Mouse (Mus musculus) embryo, embryonic 10 days (tissue): Measurements from ENCODE around the gene Spata22.
"Not testable (repeated sequence)": the region's sequence is repeated elsewhere in the genome, so short reads cannot be mapped to it uniquely, and the experiment has no call there.

Source experiments
- DNase-seq: peaks from one replicate; pipeline ENCODE4 v3.0.0-alpha.2; 2015; ENCODE audit warnings: low spot score

Gene Spata22

DNA sequence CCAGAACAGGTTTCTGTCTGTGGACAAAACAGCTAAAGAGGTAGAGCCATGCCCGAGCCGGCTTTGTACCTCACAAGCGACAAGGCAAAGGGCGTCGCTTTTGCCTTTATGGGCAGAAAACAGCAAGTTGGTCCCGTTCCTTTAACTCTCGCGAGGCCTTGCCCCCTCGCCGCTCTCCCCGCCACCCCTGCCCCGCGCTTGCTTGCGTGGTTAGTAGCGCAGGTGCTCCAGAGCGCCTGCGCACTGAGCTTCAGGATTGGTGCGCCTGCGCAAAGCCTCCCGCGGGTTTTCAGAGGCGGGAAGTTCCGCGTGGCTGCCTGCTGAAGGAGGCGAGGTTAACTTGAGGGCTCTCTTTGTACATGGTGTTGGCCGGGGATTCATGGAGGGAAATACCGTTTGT is at the start of gene Spata22, which contains the start of the genes Aspa and Gm49340:
Spata22 (plus strand) TSS at position 300 of the 400 bp plus-strand sequence.
Aspa (minus strand) TSS at position 155 of the 400 bp plus-strand sequence.
Gm49340 (plus strand) TSS at position 300 of the 400 bp plus-strand sequence.
- DNase-seq, result no peak

GRCm38 (mm10) chr11:73280710-73281109 is 48.8 kb upstream of the Spata22 start:
- DNase-seq, result peak; percentile 15

DNA sequence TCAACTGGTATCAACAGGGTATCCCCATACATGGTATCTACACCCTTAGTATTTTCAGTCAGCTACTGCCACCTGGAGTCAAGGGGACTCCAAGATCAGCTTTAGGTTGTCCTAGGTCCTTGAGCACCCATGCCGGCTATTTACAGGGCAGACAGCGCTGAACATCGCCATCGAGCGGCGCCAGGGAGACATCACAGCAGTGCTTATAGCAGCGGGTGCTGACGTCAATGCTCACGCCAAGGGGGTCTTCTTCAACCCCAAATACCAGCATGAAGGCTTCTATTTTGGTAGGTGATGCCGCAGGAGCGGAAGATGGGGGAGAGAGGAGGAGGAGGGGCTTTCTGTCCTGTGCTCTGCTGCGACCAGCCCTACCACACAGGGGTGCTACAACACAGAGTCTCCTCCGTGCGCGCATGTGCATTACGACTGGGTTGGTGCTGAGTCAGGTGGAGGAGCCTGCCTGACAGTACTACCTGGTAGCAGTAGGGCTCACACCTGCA is 48.0 kb upstream of the Spata22 start:
- DNase-seq, result peak; percentile 74

DNA sequence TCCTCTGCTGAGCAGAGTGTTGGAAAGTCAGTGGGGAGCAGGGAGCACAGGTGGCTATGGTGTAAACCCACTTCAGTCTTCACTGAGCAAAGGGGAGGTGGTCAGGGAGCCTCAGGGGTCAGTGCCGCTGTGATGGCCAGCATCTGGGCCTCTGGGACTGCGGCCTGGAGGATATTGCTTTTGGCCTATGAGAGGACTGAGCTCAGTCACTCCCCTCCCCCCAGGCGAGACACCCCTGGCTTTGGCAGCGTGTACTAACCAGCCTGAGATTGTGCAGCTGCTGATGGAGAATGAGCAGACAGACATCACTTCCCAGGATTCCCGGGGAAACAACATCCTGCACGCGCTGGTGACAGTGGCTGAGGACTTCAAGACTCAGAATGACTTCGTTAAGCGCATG is 46.2 kb upstream of the Spata22 start:
- DNase-seq, result no peak

- no peak for DNase-seq
These were observed 45.6 kb upstream of the Spata22 start for GRCm38 (mm10) chr11:73283926-73284325.

DNA sequence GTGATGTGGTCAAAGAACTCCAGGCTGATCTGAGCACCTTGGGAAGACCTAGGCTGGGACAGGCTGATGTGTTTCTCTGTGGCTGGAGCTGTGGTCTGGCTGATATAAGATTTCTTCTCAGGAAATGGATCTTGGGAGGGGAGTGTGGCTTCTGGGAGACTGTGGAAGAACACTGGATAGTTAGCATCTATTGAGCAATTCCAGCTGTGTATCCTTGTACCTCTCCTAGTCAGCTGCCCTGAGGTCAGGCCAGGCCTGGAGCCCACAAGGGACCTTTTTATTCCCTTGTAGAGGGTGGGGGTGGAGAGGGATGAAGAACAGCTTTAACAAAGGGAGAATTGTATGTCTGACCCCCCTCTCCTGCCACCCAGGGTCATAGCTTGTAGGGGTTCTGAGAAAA is 45.2 kb upstream of the Spata22 start:
- DNase-seq, result no peak

- DNase-seq, result no peak
These were observed 39.9 kb upstream of the Spata22 start for GRCm38 (mm10) chr11:73289621-73290020.

DNA sequence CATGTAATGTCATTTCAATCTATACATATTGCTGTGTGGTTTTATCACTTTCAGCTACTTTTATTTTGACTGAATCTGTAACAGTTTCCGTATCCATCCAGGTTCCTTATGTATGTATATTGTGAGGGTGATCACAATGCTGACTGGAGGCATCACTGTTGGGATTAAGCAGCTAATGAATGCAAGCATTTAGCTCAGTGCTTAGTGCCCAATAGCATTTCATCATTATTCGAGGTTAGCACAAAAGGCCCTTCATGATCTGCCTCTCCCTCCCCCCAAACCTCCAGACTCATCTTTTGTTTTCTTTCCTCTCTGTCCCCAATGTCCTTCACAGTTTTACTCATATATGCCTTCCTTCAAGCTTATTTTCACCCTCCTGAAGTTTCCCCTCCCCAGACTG is 26.4 kb upstream of the Spata22 start:
- no peak for DNase-seq

DNA sequence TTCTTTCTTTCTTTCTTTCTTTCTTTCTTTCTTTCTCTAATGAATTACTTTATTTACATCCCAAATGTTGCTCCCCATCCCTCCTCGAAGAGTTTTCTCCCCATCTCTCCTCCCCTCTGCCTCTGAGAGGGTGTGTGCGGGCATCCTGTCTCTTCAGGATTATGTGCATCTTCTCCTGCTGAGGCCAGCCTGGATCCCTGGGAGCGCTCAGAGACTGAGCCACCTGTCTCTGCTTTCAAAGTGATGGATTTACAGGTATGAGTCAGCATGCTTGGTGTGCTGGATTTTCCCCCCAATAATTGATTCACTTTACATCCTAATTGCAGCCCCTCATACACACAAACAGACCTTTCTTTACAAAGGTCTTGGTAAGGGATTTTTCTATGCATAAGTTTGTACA is 13.6 kb upstream of the Spata22 start:
- no peak for DNase-seq

DNA sequence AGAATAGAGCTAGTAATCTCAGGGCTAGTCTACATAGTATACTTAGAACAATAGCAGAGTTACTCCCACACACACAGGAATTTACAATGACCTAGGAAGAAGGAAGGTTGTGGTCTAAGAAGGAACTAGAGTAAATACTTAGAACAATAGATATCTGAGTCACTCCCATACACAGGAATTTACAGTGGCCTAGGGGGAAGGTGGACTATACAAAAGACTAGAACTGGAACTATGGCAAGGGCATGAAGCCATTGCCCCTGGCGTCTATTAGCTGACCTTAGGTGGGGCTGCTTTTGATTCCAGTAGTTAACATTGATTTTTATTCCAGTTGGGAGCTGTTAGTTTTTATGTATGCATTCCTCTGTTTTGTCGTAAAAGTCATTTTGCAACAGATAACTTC is 11.0 kb upstream of the Spata22 start:
- DNase-seq, result not testable (repeated sequence)

DNA sequence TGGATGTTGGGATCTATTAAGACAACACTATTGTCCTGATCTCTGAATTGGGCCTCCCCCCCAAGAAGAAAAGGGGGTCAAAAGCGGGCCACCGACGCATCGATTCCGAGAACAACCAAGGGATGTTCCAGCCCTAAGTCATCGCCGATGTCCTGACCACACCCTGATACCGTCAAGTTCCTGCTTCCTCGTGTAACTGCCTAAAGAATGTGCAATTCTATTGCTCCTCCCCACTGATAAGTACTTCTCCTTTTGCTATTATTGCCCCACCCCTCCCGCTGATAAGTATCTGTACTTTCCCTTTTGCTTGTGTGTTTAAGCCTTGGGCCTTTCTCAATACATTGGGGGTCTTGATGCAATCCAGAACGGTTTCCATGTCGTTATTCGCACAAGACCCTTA is 8.5 kb upstream of the Spata22 start:
- not testable (repeated sequence) for DNase-seq

GRCm38 (mm10) chr11:73323906-73324830 is 5.4 kb upstream of the Spata22 start:
- no peak for DNase-seq

- DNase-seq, result no peak
These were observed 3.1 kb upstream of the Spata22 start for GRCm38 (mm10) chr11:73326485-73326886.

DNA sequence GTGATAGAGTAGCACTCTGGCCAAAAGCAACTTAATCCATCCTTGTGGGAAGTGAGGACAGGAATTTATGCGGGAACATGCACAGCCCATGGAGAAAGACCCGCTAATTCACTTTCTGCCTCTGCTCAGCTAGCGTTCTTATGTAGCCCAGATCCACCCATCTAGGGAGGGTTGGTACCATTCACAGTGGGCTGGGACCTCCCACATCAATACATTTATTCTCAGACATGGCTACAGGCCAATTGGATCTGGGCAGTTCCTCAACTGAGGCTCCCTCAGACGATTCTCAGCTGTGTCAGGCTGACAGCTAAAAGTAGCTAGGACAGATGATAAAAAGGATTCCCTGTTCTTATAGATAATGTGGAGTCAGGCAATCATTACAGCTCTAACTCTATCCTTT is 2.2 kb upstream of the Spata22 start:
- no peak for DNase-seq

DNA sequence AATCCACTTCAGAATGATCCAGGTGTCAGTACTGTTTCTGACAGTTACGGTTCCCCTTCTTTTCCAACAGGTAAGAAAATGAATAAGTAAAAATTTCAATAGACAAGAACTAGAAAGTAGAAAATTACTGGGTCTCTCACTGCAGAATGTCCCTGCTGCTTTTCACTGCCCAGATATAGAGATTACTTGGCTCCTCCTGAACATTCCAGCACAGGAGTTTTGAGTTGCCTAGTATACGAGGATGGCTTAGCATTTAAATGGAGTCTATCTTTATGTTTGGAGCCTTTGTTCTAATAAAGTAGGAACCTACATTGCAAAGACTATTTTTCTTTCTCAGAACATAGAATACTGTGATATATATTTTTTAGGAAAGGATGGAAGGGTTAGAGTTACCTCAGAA is 3.8 kb downstream of the Spata22 start:
- DNase-seq, result no peak

GRCm38 (mm10) chr11:73336919-73337318 is 7.4 kb downstream of the Spata22 start:
- DNase-seq, result no peak

DNA sequence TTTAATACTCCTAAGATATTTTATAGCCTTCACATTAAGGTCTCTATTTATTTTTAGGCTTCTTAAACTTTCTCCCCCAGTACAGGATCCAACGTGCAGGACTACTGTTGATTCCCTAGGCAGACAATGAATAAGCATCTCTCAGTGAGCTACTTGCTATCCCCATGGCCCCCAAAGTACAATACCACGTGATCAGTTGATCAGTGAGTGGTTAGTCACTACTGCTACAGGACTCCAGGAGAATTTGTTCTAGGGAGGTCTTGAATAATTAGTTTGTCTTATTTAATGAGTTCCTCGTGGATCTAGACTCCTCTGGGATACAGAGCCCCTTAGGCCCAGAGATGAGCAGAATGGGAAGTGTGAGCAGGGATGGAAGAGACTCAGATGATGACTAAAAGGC is 20.9 kb downstream of the Spata22 start, which contains the start of gene Olfr20:
Olfr20 (plus strand) TSS at position 301 of the 400 bp plus-strand sequence.
- no peak for DNase-seq

- DNase-seq, result no peak
These were observed 41.4 kb downstream of the Spata22 start, which contains the start of gene Olfr376 for GRCm38 (mm10) chr11:73370946-73371345. Gene Olfr376, plus strand, starts transcription at chr11:73371246.

DNA sequence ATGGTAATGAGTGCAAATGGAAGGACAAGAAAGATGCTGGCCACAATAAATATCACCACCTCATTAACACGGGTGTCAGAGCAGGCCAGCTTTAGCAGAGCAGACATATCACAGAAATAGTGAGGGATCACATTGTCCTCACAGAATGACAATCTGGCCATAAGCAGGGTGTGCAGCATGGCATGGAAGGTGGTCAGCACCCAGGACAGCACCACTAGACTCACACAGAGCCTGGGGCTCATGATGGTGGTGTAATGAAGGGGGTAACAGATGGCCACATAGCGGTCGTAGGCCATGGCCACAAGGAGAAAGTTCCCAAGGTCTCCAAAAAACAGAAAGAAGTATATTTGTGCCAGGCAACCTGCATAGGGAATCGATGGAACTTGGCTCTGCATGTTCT is 65.8 kb downstream of the Spata22 start:
- DNase-seq, result no peak
